Mouse (Mus musculus) forebrain, embryonic 16.5 days (tissue): ENCODE results near the gene Zfp53. TPM values are rescaled to one million over a fixed set of nuclear protein-coding genes. Genes with fewer than 3 reads are reported as not detected.
A peak's percentile ranks its signal among the peaks of the same experiment; 100 is the strongest.

Experiments
- ATAC-seq: fragments of 200-750 bp; cut with Nextera tagmentation; 2 replicates; pipeline ENCODE4 v1.8.0; 2017; ENCODE audit warnings: mild to moderate bottlenecking, moderate library complexity
- H3K27ac ChIP-seq: fragments of 300-500 bp; sonication (generic); 2 replicates; pipeline ENCODE4 v1.5.1; 2014; ENCODE audit warnings: low read length, control low read depth
- H3K27me3 ChIP-seq: fragments of 300-500 bp; sonication (generic); replicated peaks from 2 replicates; pipeline ENCODE4 v1.6.1; 2014; ENCODE audit warnings: low read length; ENCODE audit not compliant: control insufficient read depth, insufficient read depth
- H3K36me3 ChIP-seq: fragments of 300-500 bp; sonication (generic); 2 replicates; pipeline ENCODE4 v1.6.1; 2014; ENCODE audit not compliant: control insufficient read depth, insufficient read depth
- H3K4me1 ChIP-seq: fragments of 300-500 bp; sonication (generic); replicated peaks from 2 replicates; pipeline ENCODE4 v1.6.1; 2014; ENCODE audit warnings: low read length; ENCODE audit not compliant: control insufficient read depth, insufficient read depth
- H3K4me2 ChIP-seq: fragments of 300-500 bp; sonication (generic); 2 replicates; pipeline ENCODE4 v1.6.1; 2014; ENCODE audit warnings: mild to moderate bottlenecking, low read length, control low read depth
- H3K4me3 ChIP-seq: fragments of 300-500 bp; sonication (generic); replicated peaks from 2 replicates; pipeline ENCODE4 v1.5.1; 2014; ENCODE audit warnings: mild to moderate bottlenecking, low read length, control low read depth
- H3K9ac ChIP-seq: fragments of 300-500 bp; sonication (generic); replicated peaks from 2 replicates; pipeline ENCODE4 v1.6.1; 2014; ENCODE audit warnings: low read depth, low read length, control low read depth
- H3K9me3 ChIP-seq: fragments of 300-500 bp; sonication (generic); 2 replicates; pipeline ENCODE4 v1.6.1; 2016; ENCODE audit warnings: low read length; ENCODE audit not compliant: control insufficient read depth
- WGBS: fragments of 180-500 bp; shearing (Covaris S2); extraction: QIAGEN DNeasy Blood & Tissue Kit; methylation state at CpG from one replicate; pipeline ENCODE4 v1.1.7; 2014; 5-methylcytosine and 5-hydroxymethylcytosine counted together
- polyA plus RNA-seq: library from polyadenylated mRNA; unstranded; fragments of >200 nt; fragmentation: Nextera tagmentation; extraction: Ambion mirVana; gene quantifications from 2 replicates; pipeline ENCODE4 v1.2.1, GENCODE M21; 2015

Gene Zfp53
- polyA plus RNA-seq, 1 experiment from 2014 or later, result 12.4 TPM

- WGBS, result under 1% methylated on average over 37 of the region's 37 CpGs
- H3K27ac ChIP-seq, result peak overlapping the region; percentile 75
- peak overlapping the region; percentile 93 for H3K4me2 ChIP-seq
- H3K9me3 ChIP-seq, result no peaks in the 10 kb centered on the region
- no peaks in the 10 kb centered on the region for H3K36me3 ChIP-seq
- H3K4me1 ChIP-seq, result peaks cover 6% of the 10 kb centered on the region
- ATAC-seq, result peak; percentile 88
- peak overlapping the region; percentile 66 for H3K9ac ChIP-seq
- H3K4me3 ChIP-seq, result peak overlapping the region; percentile 65
- H3K27me3 ChIP-seq, result no peaks in the 10 kb centered on the region
Measured at GRCm38 (mm10) chr17:21516201-21517129, 27.7 kb downstream of the Zfp53 start.

GRCm38 (mm10) chr17:21517130-21517671 is 28.4 kb downstream of the Zfp53 start:
- Histone ChIP-seq H3K9me3 (no peaks in the 10 kb centered on the region), H3K4me2 (peak overlapping the region; percentile 93), H3K4me3 (peak overlapping the region; percentile 65), H3K27ac (peak overlapping the region; percentile 75; the same call in 1 of the 2 replicates), H3K36me3 (no peaks in the 10 kb centered on the region), H3K27me3 (no peaks in the 10 kb centered on the region), H3K4me1 (peaks cover 6% of the 10 kb centered on the region), H3K9ac (peak overlapping the region; percentile 66)
- no peak for ATAC-seq
- 33% methylated on average over 4 of the region's 4 CpGs for WGBS

GRCm38 (mm10) chr17:21526270-21526669 is 37.5 kb downstream of the Zfp53 start:
- no peak overlapping the region for H3K4me2 ChIP-seq
- no peak overlapping the region for H3K9ac ChIP-seq
- no peaks in the 10 kb centered on the region for H3K27me3 ChIP-seq
- H3K4me3 ChIP-seq, result no peak overlapping the region
- no peaks in the 10 kb centered on the region for H3K9me3 ChIP-seq
- peaks cover 4% of the 10 kb centered on the region for H3K4me1 ChIP-seq
- no peak overlapping the region for H3K27ac ChIP-seq
- no peak for ATAC-seq
- H3K36me3 ChIP-seq, result no peaks in the 10 kb centered on the region

- Histone ChIP-seq H3K4me1 (peaks cover 23% of the 10 kb centered on the region), H3K27me3 (no peaks in the 10 kb centered on the region), H3K4me2 (no peak overlapping the region), H3K4me3 (no peak overlapping the region), H3K9ac (no peak overlapping the region), H3K9me3 (no peaks in the 10 kb centered on the region), H3K36me3 (no peaks in the 10 kb centered on the region), H3K27ac (no peak overlapping the region)
- 65% methylated on average over 5 of the region's 5 CpGs for WGBS
- no peak for ATAC-seq
Measured at GRCm38 (mm10) chr17:21530645-21531330, 42.0 kb downstream of the Zfp53 start.

- no peak for ATAC-seq
- peak overlapping the region; percentile 81 for H3K4me2 ChIP-seq
- H3K9ac ChIP-seq, result peak overlapping the region; percentile 96
- peak overlapping the region; percentile 59 for H3K4me3 ChIP-seq
- H3K36me3 ChIP-seq, result no peaks in the 10 kb centered on the region
- peak overlapping the region; percentile 90 for H3K27ac ChIP-seq
- no peaks in the 10 kb centered on the region for H3K9me3 ChIP-seq
- WGBS, result 63% methylated on average over 5 of the region's 5 CpGs
- H3K4me1 ChIP-seq, result peaks cover 23% of the 10 kb centered on the region
- no peaks in the 10 kb centered on the region for H3K27me3 ChIP-seq
Measured at GRCm38 (mm10) chr17:21531621-21532020, 42.8 kb downstream of the Zfp53 start.

DNA sequence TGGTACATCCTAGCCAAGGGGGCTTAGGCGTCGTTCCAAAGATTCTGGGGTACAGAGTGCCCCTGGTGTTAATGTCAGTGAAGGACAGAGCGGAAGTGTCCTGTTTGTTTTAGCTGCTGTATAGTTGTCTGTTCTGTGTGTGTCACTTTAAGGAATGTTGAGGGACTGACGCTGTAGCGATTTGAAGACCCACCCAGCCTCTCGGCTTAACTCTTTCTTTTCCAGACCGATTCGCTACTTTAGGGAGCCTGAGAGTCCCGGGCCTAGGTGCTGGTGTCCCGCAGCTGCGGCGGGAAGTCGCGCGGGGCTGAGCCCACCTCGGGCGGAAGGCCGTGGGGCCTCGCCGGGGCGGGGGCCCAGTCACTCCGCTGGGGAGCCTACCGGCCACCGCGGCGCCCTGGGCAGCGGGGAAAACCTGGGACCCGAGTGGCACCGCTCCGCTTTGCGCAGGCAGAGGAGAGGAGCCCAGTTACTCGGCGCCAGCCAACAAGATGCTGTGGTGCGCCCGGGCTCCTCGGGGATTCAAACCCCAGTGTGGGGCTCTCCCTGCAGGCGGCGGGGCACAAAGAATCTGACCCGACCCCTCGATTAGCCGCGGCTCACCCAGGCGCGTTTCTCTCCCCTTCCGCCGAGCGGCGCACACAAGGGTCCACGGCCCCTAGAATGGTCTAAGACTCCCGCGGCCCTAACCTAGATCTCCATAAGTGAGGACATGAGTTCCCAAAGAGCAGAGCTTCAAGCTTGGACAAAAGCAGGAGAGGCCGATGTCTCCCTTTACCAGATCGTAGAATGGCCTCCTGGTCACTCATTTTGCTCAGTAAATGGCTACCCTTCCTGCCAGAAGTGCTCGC is 43.5 kb downstream of the Zfp53 start:
- Histone ChIP-seq H3K36me3 (no peaks in the 10 kb centered on the region), H3K9me3 (no peaks in the 10 kb centered on the region), H3K4me1 (peaks cover 23% of the 10 kb centered on the region), H3K27ac (peak overlapping the region; percentile 90), H3K9ac (peak overlapping the region; percentile 96), H3K4me3 (peak overlapping the region; percentile 59), H3K27me3 (no peaks in the 10 kb centered on the region), H3K4me2 (peak overlapping the region; percentile 81)
- ATAC-seq, result peak; percentile 89
- under 1% methylated on average over 52 of the region's 54 CpGs for WGBS

GRCm38 (mm10) chr17:21533961-21534360 is 45.2 kb downstream of the Zfp53 start:
- H3K9me3 ChIP-seq, result no peaks in the 10 kb centered on the region
- ATAC-seq, result no peak
- H3K9ac ChIP-seq, result no peak overlapping the region
- no peak overlapping the region for H3K27ac ChIP-seq
- peaks cover 23% of the 10 kb centered on the region for H3K4me1 ChIP-seq
- H3K27me3 ChIP-seq, result no peaks in the 10 kb centered on the region
- WGBS, result 95% methylated on average over 1 of the region's 1 CpGs
- no peak overlapping the region for H3K4me2 ChIP-seq
- H3K36me3 ChIP-seq, result no peaks in the 10 kb centered on the region
- no peak overlapping the region for H3K4me3 ChIP-seq

GRCm38 (mm10) chr17:21534460-21535095 is 45.8 kb downstream of the Zfp53 start:
- WGBS, result 25% methylated on average over 4 of the region's 4 CpGs
- peak; percentile 19; the same call in 1 of the 2 replicates for ATAC-seq
- H3K27ac ChIP-seq, result no peak overlapping the region
- H3K4me2 ChIP-seq, result no peak overlapping the region
- H3K36me3 ChIP-seq, result no peaks in the 10 kb centered on the region
- no peak overlapping the region for H3K4me3 ChIP-seq
- no peak overlapping the region for H3K9ac ChIP-seq
- no peaks in the 10 kb centered on the region for H3K9me3 ChIP-seq
- H3K4me1 ChIP-seq, result peaks cover 23% of the 10 kb centered on the region
- H3K27me3 ChIP-seq, result no peaks in the 10 kb centered on the region
